Mouse (Mus musculus): ENCODE measurements at regions not wholly inside any gene's neighbourhood (a gene's known extent, or its start where the extent isn't known, plus 50 kb on each side); places are given as distances from the start of the nearest gene placed in this dataset.

DNA sequence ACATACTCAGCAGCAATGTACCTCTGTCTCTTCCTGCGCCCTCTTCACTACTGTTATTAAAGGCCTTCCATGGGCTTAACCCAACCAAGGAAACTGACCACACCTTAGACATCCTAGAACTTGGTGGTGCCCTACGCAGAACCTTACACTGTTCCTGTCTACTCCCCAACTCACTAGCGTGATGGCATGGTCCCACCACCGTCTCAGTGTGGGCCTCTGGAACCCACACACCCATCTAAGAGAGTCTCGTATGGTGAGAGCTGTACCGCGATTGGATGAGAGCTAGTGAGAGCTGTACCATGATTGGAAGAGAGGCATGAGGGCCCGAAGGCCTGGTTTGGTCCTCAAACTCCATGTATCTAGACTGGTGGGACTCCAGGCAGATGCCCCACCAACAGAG, 317.2 kb upstream of the Spred2 start:
- Histone ChIP-seq H3K36me3 (no peaks in the 10 kb centered on the region), H3K27ac (replicated peaks) (no peak overlapping the region), H3K9me3 (replicated peaks) (no peaks in the 10 kb centered on the region), H3K4me1 (no peaks in the 10 kb centered on the region), H3K27me3 (ENCODE audit: low read depth, poor library complexity, severe bottlenecking) (no peaks in the 10 kb centered on the region), H3K4me3 (no peak overlapping the region)
- WGBS, result 94% methylated on average over 8 of the region's 8 CpGs
- no peak for DNase-seq (ENCODE audit: low spot score)

DNA sequence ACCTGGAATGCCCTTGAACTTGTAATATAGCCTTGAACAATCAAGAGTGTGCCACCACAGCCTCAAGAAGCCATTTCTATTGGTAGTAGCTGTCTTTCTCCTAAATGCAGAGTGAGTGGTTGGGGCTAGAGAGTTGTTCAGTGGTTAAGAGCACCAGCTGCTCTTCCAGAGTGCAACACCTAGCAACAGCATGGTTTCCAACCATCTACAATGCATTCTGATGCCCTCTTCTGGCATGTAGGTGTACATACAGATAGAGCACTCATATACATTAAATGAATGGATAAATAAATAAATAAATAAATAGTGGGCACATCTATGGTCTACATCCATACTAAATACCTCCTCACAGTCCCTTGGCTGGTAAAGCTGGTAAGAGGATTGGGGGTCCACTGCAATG, 316.2 kb upstream of the Spred2 start:
- H3K9me3 ChIP-seq (replicated peaks), result no peaks in the 10 kb centered on the region
- H3K36me3 ChIP-seq, result no peaks in the 10 kb centered on the region

DNA sequence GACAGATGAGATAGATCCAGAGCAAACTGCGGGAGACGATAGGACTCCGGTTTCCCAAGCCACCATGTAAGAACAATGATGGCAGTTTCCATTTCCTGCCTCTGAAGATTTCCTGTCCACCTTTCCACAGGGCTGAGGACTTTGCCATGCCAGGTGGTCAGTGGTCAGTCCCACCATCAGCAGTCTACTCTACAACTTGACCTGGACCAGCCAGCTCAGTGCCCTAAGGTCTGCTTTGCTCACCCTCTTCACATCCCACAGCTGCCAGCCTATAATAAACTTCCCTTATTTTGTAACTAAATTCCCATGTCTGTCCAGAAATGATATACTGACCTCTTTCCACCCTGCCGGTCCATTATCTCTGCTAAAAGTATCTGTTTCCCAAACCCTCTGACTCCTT, 315.7 kb upstream of the Spred2 start:
- no peaks in the 10 kb centered on the region for H3K4me1 ChIP-seq
- H3K9me3 ChIP-seq (replicated peaks), result no peaks in the 10 kb centered on the region
- H3K27me3 ChIP-seq (ENCODE audit: low read depth, poor library complexity, severe bottlenecking), result no peaks in the 10 kb centered on the region
- 95% methylated on average over 4 of the region's 4 CpGs for WGBS
- H3K27ac ChIP-seq (replicated peaks), result no peak overlapping the region
- H3K4me3 ChIP-seq, result no peak overlapping the region
- no peaks in the 10 kb centered on the region for H3K36me3 ChIP-seq
- DNase-seq (ENCODE audit: low spot score), result no peak

More for the DNA sequence above, 316.2 kb upstream of the Spred2 start:
- no peaks in the 10 kb centered on the region for H3K27me3 ChIP-seq (ENCODE audit: low read depth, poor library complexity, severe bottlenecking)
- no peaks in the 10 kb centered on the region for H3K4me1 ChIP-seq
- no peak for DNase-seq (ENCODE audit: low spot score)
- no peak overlapping the region for H3K27ac ChIP-seq (replicated peaks)
- no peak overlapping the region for H3K4me3 ChIP-seq

DNA sequence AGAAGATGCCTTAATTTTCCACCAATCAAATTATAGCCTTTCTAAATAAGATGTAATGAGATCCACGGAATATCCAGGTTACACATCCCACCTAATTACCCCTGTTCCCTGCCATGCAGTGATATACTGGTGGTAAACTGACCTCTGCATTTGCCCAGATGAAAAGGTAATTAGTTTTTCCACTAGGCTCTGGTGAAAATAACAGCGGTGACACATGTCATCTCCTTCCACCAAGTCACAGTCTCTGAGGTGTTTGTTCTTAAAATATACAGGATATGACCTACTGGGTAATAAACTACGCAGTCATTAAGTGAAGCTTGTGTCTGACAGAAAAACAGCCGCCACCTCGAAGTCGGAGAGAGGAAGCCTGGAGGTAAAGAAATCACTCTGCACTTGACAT, 313.6 kb upstream of the Spred2 start:
- no peaks in the 10 kb centered on the region for H3K27me3 ChIP-seq (ENCODE audit: low read depth, poor library complexity, severe bottlenecking)
- no peak overlapping the region for H3K27ac ChIP-seq (replicated peaks)
- no peaks in the 10 kb centered on the region for H3K4me1 ChIP-seq
- DNase-seq (ENCODE audit: low spot score), result no peak
- H3K4me3 ChIP-seq, result no peak overlapping the region
- no peaks in the 10 kb centered on the region for H3K9me3 ChIP-seq (replicated peaks)
- H3K36me3 ChIP-seq, result no peaks in the 10 kb centered on the region
- 91% methylated on average over 6 of the region's 6 CpGs for WGBS

DNA sequence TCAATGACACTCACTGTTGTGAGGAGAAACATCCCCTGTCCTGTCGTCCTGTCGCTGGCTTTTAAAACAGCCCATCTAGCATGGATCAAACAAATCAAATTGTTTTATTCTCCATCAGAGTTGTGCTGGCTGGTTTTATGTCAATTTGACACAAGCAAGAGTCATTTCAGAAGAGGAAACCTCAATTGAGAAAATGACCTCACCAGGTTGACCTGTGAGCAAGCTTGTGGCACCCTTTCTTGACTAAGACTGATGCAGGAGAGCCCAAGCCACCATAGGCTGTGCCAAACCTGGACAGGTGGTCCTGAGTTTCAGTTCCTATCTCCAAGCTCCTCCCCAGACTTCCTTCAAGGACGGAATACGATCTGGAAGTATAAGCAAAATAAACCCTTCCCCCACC, 313.0 kb upstream of the Spred2 start:
- no peak overlapping the region for H3K4me3 ChIP-seq
- no peak for DNase-seq (ENCODE audit: low spot score)
- H3K4me1 ChIP-seq, result no peaks in the 10 kb centered on the region
- H3K27ac ChIP-seq (replicated peaks), result no peak overlapping the region
- no peaks in the 10 kb centered on the region for H3K27me3 ChIP-seq (ENCODE audit: low read depth, poor library complexity, severe bottlenecking)
- no peaks in the 10 kb centered on the region for H3K9me3 ChIP-seq (replicated peaks)
- WGBS, result 85% methylated on average over 4 of the region's 4 CpGs
- H3K36me3 ChIP-seq, result no peaks in the 10 kb centered on the region

DNA sequence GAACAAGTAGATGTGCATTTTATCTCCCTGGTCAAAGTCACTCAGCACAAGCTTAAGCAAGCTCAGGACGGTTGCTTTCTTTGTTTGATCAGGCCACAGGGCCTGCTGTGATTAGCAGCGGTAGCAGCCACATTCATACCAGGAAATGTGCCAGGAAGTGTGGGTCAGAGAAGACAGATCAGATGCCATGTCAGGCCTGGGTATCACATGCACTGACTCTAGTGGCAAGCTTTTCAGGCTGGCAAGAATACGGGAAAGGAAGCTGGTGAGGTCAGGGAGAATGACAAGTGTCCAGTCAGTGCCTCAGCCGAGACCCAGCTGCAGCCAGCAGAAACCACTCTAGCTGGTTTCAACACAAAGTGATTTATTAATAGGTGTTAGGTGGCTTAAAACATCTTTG, 307.7 kb upstream of the Spred2 start:
- no peak for DNase-seq (ENCODE audit: low spot score)
- Histone ChIP-seq H3K36me3 (no peaks in the 10 kb centered on the region), H3K4me3 (no peak overlapping the region), H3K4me1 (no peaks in the 10 kb centered on the region), H3K27ac (replicated peaks) (no peak overlapping the region), H3K9me3 (replicated peaks) (no peaks in the 10 kb centered on the region), H3K27me3 (ENCODE audit: low read depth, poor library complexity, severe bottlenecking) (no peaks in the 10 kb centered on the region)
- WGBS, result 77% methylated on average over 4 of the region's 4 CpGs

DNA sequence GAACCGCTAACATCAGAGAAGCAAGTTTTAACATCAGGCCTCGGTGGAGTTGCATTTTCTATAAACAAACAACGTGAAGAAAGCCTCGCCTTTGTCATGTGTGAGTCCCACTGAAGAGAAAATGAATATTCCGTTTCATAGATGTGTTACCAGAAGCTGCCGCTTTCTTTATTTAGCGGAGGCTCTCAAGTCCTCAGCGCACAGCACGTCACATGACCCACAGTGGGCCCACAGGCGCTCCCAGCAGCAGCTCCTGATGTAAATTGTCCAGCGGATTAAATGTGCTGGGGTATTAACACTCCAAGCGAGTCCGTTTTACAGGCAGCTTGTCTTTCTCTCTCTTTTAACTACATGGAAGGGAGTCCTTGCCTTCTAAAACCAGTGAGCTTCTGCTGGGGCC, 304.7 kb upstream of the Spred2 start:
- no peaks in the 10 kb centered on the region for H3K27me3 ChIP-seq (ENCODE audit: low read depth, poor library complexity, severe bottlenecking)
- H3K4me3 ChIP-seq, result no peak overlapping the region
- no peak for DNase-seq (ENCODE audit: low spot score)
- no peaks in the 10 kb centered on the region for H3K36me3 ChIP-seq
- H3K9me3 ChIP-seq (replicated peaks), result peaks cover 8% of the 10 kb centered on the region; the same call in 1 of the 2 replicates
- H3K27ac ChIP-seq (replicated peaks), result no peak overlapping the region
- WGBS, result 78% methylated on average over 13 of the region's 13 CpGs
- H3K4me1 ChIP-seq, result no peaks in the 10 kb centered on the region

DNA sequence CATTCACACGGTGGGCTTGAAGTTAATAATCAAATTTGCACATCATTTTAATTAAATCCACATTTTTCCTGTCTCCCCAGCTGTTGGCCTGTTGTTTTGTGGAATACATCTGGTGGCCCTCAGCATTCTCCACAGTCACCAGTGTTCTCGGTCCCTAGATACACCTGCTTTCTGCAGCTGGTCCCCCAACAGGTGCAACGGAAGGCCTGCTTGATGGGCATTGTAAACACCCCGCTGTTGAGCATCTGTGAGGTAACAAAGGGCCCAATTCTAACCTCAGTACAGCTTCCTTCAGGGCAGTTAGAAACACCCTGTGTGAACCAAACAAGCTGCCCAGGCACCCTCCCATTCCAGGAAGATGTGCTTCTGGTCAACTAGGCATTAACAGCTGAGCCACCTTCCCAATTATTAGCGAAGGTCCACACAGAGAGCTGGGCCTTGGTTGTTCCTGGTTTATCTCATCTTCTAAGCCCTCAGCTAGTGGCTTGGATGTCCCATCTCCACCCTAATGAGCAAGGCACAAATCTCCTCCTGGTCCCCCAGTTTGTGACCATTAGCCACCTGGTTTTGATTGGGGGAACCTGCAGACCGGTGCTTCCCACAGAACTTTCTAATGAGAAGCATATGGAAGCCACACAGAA, 293.0 kb upstream of the Spred2 start:
- H3K4me3 ChIP-seq, result no peak overlapping the region
- no peaks in the 10 kb centered on the region for H3K4me1 ChIP-seq
- no peaks in the 10 kb centered on the region for H3K36me3 ChIP-seq
- no peak overlapping the region for H3K27ac ChIP-seq (replicated peaks)
- 88% methylated on average over 6 of the region's 6 CpGs for WGBS
- DNase-seq (ENCODE audit: low spot score), result no peak
- no peaks in the 10 kb centered on the region for H3K27me3 ChIP-seq (ENCODE audit: low read depth, poor library complexity, severe bottlenecking)
- no peaks in the 10 kb centered on the region for H3K9me3 ChIP-seq (replicated peaks)

DNA sequence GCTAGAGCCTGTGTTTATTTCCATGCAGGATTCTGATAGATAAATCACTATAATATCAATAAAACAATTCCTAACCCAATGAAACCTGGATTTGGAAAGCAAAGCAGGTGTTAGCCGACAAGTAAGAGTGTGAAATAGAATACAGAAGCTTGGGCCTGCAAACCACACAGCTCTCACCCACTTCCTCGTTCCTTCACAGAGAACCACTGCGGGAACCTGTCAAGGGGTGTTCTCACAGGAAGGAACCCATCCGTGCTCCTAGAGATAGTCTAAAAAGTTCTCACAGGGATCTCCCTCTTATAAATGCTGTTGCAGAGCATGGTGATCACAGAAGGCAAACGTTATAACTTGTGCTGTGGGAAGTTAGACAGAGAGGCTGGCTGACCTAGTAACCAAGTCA, 291.7 kb upstream of the Spred2 start:
- 83% methylated on average over 5 of the region's 5 CpGs for WGBS
- H3K36me3 ChIP-seq, result no peaks in the 10 kb centered on the region
- H3K9me3 ChIP-seq (replicated peaks), result no peaks in the 10 kb centered on the region
- no peaks in the 10 kb centered on the region for H3K4me1 ChIP-seq
- H3K27ac ChIP-seq (replicated peaks), result no peak overlapping the region
- no peaks in the 10 kb centered on the region for H3K27me3 ChIP-seq (ENCODE audit: low read depth, poor library complexity, severe bottlenecking)
- DNase-seq (ENCODE audit: low spot score), result no peak
- no peak overlapping the region for H3K4me3 ChIP-seq

DNA sequence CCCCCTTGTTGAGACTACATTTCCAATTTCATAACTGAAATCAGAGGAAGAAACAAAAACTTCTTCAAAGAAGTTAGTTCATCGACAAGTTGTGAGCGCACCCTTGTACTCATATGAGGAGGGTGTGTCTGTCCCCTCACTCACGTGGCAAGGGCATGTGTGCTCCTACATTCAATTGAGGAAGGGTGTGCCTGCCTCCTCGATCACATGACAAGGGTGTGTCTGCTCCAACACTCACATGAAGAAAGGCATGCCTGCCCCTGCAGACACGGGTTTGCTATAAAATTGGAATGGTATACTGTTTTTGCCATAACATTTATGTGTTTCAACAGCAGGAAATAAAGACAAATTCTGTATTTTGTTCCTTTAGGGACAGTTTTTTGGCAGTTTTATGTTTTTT, 290.6 kb upstream of the Spred2 start:
- no peaks in the 10 kb centered on the region for H3K9me3 ChIP-seq (replicated peaks)
- no peaks in the 10 kb centered on the region for H3K27me3 ChIP-seq (ENCODE audit: low read depth, poor library complexity, severe bottlenecking)
- no peaks in the 10 kb centered on the region for H3K4me1 ChIP-seq
- WGBS, result 87% methylated on average over 5 of the region's 5 CpGs
- no peaks in the 10 kb centered on the region for H3K36me3 ChIP-seq
- no peak overlapping the region for H3K27ac ChIP-seq (replicated peaks)
- no peak for DNase-seq (ENCODE audit: low spot score)
- no peak overlapping the region for H3K4me3 ChIP-seq

DNA sequence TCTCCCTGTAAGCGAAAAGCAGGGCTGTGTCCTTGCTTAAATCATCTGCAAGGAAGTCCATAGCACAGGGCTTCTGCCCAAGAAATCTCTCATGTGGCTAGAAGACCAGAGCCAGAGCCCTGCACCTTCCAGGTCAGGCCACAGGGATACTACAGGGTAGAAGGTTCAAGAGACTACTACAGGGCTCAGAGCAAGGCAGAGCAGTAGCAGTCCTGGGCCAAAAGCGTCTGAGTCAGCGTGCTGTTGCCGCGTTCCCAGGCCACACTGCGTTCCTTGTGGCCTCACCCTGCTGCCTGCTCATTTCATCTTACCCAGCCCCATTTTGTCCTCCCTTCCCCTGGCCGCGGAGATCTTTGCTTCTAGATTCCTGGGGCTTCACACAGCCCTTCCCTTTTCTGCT, 283.0 kb upstream of the Spred2 start:
- no peak overlapping the region for H3K4me3 ChIP-seq
- no peaks in the 10 kb centered on the region for H3K27me3 ChIP-seq (ENCODE audit: low read depth, poor library complexity, severe bottlenecking)
- H3K27ac ChIP-seq (replicated peaks), result no peak overlapping the region
- no peaks in the 10 kb centered on the region for H3K36me3 ChIP-seq
- H3K4me1 ChIP-seq, result 0 out of 2 replicates have a peak, but pooled peaks cover 2% of the 10 kb centered on the region
- no peak for DNase-seq (ENCODE audit: low spot score)
- WGBS, result 74% methylated on average over 8 of the region's 8 CpGs
- no peaks in the 10 kb centered on the region for H3K9me3 ChIP-seq (replicated peaks)

DNA sequence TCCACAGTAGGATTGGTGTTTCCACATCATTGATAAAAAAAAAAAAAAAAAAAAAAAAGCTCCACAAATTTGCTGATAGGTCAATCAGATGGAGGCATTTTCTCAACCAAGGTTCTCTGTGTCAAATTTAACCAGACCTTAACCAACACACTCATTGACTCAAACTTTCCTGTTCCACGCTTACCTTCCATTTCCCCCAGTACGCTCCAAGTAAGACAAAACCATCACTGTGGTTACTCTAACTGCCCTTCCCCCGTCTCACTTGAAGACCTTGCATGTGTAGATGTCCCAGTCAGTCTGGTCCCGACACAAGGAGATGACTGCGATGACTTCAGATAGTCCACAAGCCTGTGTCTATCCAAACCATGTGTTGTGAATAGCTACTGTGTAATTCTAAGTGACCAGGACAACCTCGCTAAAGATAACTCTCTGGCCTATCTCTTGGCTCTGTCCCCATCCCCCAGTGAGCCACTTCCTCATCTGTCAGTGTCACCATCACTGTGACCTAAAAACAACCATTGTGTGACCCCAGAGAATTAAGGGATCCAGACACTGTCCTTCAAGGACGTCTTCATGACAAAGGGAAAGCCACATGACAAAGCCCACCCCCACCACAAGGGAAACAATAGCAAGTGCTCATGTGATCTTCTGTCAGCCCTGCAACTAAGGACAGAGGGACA, 279.9 kb upstream of the Spred2 start:
- H3K27ac ChIP-seq (replicated peaks), result no peak overlapping the region
- no peaks in the 10 kb centered on the region for H3K27me3 ChIP-seq (ENCODE audit: low read depth, poor library complexity, severe bottlenecking)
- H3K9me3 ChIP-seq (replicated peaks), result no peaks in the 10 kb centered on the region
- 0 out of 2 replicates have a peak, but pooled peaks cover 2% of the 10 kb centered on the region for H3K4me1 ChIP-seq
- H3K4me3 ChIP-seq, result no peak overlapping the region
- DNase-seq (ENCODE audit: low spot score), result no peak
- WGBS, result 78% methylated on average over 7 of the region's 7 CpGs
- H3K36me3 ChIP-seq, result no peaks in the 10 kb centered on the region

DNA sequence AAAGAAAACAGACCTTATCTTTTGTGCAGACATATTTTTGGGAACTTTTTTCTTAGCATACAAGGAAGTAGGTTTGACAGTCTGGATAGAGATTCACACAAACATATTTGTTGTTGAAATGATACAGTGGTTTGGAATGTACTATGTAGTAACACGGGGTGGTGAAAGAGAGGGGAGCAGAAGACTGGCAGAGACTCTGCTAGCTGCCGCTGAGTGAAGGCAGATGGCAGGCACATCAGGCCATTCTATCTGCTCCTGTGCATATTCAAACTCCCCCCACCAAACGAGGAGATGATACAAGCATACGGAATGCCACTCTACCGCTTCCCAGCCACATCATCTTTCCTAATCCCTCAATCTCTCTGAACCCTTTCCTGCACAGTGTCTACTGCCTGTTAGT, 279.1 kb upstream of the Spred2 start:
- Histone ChIP-seq H3K4me1 (0 out of 2 replicates have a peak, but pooled peaks cover 2% of the 10 kb centered on the region), H3K9me3 (replicated peaks) (no peaks in the 10 kb centered on the region), H3K27ac (replicated peaks) (no peak overlapping the region), H3K4me3 (no peak overlapping the region), H3K27me3 (ENCODE audit: low read depth, poor library complexity, severe bottlenecking) (no peaks in the 10 kb centered on the region), H3K36me3 (no peaks in the 10 kb centered on the region)
- no peak for DNase-seq (ENCODE audit: low spot score)
- WGBS, result 88% methylated on average over 5 of the region's 5 CpGs

All from midbrain, embryonic 10.5 days (tissue).